Mouse (Mus musculus) left cerebral cortex, adult 2 months (tissue): ENCODE measurements at regions not wholly inside any gene's neighbourhood (a gene's known extent, or its start where the extent isn't known, plus 50 kb on each side); places are given as distances from the start of the nearest gene placed in this dataset.

ENCODE experiments used
- DNase-seq, 2 experiments: peaks; one replicate each; pipeline ENCODE4 v3.0.0; 2021 to 2022; ENCODE audit warnings: low spot score in 2 of 2, mixed read lengths in 1 of 2; ENCODE audit errors: extremely low spot score in 1 of 2
- H3K27ac ChIP-seq: fragments of 200-600 bp; 2 replicates; pipeline ENCODE4 v1.8.1; 2022
- H3K4me3 ChIP-seq: fragments of 200-600 bp; 2 replicates; pipeline ENCODE4 v1.8.1; 2022
- CTCF ChIP-seq: fragments of 200-600 bp; IDR thresholded peaks from 2 replicates; pipeline ENCODE4 v1.8.1; 2022; ENCODE audit warnings: antibody characterized with exemption, mild to moderate bottlenecking, moderate library complexity
- intact Hi-C: fragments of 180-260 bp; cut with DNase I; formaldehyde crosslinking; loops from one replicate; pipeline ENCODE4 v1.15.1; 2025

GRCm38 (mm10) chr15:88146118-88146517 lies 454.0 kb upstream of the Zdhhc25 start:
- intact Hi-C loops, result loop anchor here (1.0 to 10.0 kb wide), 4 partner anchors 102 to 521 kb away; no protein-coding TSS in a partner anchor
- DNase-seq, result peak; percentile 69 to 81
- Histone ChIP-seq H3K27ac (no peak overlapping the region), H3K4me3 (no peak overlapping the region)
- peak; percentile 84 for TF ChIP-seq CTCF

DNA sequence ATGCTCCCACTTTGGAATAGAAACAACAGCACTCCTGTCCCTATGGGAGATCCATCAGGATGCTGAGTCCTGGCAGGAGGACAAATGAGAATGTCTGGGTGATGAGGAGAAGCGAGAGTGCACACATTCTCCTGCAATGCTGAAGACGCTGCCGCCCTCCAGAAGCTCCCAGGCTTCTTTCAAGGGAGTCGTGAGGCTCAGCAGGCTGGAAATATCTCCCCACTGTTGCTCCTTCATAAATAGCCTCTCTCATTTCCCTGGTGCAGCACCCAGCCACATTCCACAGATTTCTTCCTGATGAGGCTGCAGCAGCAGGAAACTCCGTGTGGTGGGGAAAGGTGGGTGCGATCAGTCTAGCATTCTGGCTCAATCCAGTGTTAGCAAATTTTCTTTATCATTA lies 448.9 kb upstream of the Zdhhc25 start:
- Histone ChIP-seq H3K27ac (no peak overlapping the region; the same call in 1 of the 2 replicates), H3K4me3 (no peak overlapping the region)
- DNase-seq, result peak in 1 of 2 experiments; percentile 15
- intact Hi-C loops, result loop anchor here (5.0 kb wide), 1 partner anchor 46 kb away; no protein-coding TSS in a partner anchor
- no peak for TF ChIP-seq CTCF

DNA sequence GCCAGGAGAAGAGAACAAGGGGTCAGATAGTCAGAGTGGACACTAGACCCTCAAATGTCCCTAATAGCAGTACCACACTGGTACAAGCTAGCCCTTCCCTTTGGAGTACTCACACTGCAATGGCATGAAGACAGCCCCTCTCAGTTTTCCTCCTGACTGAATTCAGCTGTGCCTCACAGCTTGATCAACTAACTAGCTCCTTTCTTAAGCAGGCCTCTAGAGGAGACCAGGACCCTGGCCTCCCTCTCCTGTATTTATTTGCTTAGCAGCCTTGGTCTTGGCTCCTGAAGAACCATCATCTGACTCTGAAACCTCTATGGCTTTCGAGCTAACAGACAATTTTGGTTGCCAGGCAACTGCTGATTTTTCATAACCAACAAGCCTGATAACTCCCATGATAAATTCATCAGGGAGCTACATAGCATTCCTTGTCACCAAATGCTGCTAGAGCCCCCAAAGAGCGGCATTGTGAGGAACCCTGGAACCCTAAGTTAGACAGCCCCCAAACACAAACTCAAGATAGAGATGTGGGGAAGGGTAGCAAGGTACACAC lies 440.4 kb upstream of the Zdhhc25 start:
- no peak overlapping the region for H3K4me3 ChIP-seq
- no peak overlapping the region for H3K27ac ChIP-seq
- DNase-seq, result no peak
- TF ChIP-seq CTCF, result no peak
- intact Hi-C loops, result no loop called here

- Histone ChIP-seq H3K4me3 (no peak overlapping the region), H3K27ac (no peak overlapping the region)
- DNase-seq, result no peak
- TF ChIP-seq CTCF, result no peak
- intact Hi-C loops, result no loop called here
These were observed 439.8 kb upstream of the Zdhhc25 start for GRCm38 (mm10) chr15:88160291-88160690.

DNA sequence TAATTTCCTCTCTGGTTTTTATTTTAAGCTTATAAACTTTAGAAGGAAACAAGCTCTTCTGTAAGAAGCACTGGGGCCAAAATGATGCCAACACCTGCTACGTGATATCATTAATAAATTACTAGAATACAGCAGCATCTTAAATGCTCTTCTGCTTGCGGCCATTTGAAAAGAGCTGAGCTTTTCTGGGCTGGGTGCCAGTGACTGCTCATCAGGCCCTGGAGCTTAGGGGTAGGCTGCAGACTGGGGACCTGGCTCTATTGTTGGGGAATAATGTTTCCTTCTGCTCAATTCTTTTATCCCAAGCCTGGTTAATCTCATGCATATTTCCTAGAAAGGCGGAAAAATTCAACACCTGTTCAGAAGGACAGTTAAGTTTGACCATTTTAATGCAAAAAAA lies 436.7 kb upstream of the Zdhhc25 start:
- Histone ChIP-seq H3K4me3 (no peak overlapping the region), H3K27ac (no peak overlapping the region)
- no peak for TF ChIP-seq CTCF
- DNase-seq, result peak in 1 of 2 experiments; percentile 28
- intact Hi-C loops, result no loop called here

GRCm38 (mm10) chr15:88174326-88174725 lies 425.8 kb upstream of the Zdhhc25 start:
- H3K4me3 ChIP-seq, result no peak overlapping the region
- H3K27ac ChIP-seq, result no peak overlapping the region
- no peak for TF ChIP-seq CTCF
- intact Hi-C loops, result no loop called here
- DNase-seq, result no peak

GRCm38 (mm10) chr15:88175991-88176390 lies 424.1 kb upstream of the Zdhhc25 start:
- intact Hi-C loops, result no loop called here
- DNase-seq, result no peak
- no peak overlapping the region for H3K4me3 ChIP-seq
- no peak overlapping the region for H3K27ac ChIP-seq
- no peak for TF ChIP-seq CTCF

GRCm38 (mm10) chr15:88196539-88196938 lies 403.6 kb upstream of the Zdhhc25 start:
- TF ChIP-seq CTCF, result no peak
- no peak for DNase-seq
- no peak overlapping the region for H3K4me3 ChIP-seq
- intact Hi-C loops, result loop anchor here (5.0 kb wide), 1 partner anchor 44 kb away; no protein-coding TSS in a partner anchor
- H3K27ac ChIP-seq, result no peak overlapping the region; the same call in 1 of the 2 replicates

DNA sequence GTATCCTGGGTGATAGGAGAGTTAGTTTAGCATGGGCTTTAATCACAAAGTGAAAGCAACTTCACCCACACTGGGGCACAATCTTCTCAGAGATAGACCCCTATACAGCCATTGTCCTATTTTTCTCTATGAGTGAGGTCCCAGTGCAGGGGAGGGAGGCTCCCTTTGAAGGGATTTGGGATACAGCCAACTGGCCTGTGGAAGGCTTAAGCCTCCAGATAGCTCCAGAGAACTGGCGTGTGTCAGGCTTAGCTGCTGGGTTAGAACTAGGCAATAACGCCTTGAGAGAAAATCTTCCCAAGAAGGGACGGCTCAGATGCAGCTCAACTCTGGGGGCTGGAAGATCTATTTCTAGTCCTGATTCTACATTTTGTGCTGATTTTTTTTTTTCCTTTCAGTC lies 397.4 kb upstream of the Zdhhc25 start:
- Histone ChIP-seq H3K4me3 (no peak overlapping the region), H3K27ac (no peak overlapping the region)
- no peak for DNase-seq
- intact Hi-C loops, result no loop called here
- no peak for TF ChIP-seq CTCF

DNA sequence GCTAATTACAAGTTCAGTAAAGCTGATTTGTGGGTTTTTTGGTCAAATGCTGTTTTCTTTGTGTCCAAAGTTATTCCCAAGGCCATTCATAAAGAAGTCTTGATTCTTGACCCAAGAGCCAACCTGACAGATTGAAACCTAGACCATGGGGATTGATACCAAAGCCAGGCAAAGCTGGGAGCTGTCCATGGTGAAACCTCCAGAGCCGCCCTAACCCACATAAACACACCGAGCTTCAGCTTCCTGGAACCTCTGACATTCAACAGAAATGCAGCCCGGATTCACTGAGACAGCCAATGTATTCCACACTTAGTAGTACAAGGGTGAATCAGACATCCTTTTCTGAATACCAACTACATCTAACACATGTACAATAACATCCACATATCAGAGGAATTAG lies 386.7 kb upstream of the Zdhhc25 start:
- no peak for TF ChIP-seq CTCF
- intact Hi-C loops, result no loop called here
- DNase-seq, result no peak
- H3K27ac ChIP-seq, result no peak overlapping the region
- H3K4me3 ChIP-seq, result no peak overlapping the region

DNA sequence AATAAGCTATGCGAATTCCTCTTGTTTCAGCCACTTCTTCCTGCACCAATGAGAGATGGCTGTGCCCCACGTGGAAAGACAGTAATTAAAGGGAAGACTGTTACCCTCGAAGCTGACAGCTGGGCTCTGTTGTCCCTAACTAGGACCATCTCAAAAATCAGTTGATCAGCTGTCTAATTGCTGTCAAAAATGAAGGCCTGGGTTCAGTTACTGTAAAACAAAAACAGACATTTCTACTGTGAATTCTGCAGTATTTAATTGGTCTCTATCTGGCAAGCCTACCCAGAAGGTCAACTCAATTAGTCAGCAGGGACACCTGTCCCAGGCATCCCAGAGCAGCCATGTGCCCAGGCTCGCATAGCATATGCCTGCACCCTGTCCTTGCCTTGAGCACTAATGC lies 385.8 kb upstream of the Zdhhc25 start:
- H3K27ac ChIP-seq, result no peak overlapping the region
- TF ChIP-seq CTCF, result no peak
- intact Hi-C loops, result no loop called here
- no peak overlapping the region for H3K4me3 ChIP-seq
- DNase-seq, result no peak

DNA sequence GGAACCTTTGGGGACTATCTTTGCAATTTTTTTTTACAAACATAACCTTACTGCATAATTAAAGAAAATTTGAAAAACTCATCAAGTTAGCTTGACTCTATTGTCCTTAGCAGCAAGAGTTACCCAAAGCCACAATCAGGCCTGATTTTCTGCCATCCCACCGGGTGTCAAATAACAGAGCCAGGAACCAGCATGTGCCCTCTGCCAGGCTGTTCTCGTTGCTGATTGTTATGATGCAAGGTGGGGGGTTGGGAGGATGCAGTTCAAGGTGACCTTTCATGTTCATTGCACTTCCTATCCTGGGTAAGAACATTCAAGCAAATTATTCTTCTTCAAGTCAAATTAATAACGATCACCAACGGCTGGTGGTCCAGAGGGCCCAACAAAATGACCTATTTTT lies 370.6 kb upstream of the Zdhhc25 start:
- Histone ChIP-seq H3K4me3 (no peak overlapping the region), H3K27ac (no peak overlapping the region)
- no peak for DNase-seq
- no peak for TF ChIP-seq CTCF
- intact Hi-C loops, result no loop called here

- Histone ChIP-seq H3K4me3 (no peak overlapping the region), H3K27ac (no peak overlapping the region)
- intact Hi-C loops, result loop anchor here (5.0 kb wide), 3 partner anchors 282 to 697 kb away; no protein-coding TSS in a partner anchor
- TF ChIP-seq CTCF, result no peak
- no peak for DNase-seq
These were observed 355.5 kb upstream of the Zdhhc25 start for GRCm38 (mm10) chr15:88244606-88245005.
